Mouse (Mus musculus): Measurements from ENCODE around the gene Arhgef12. TPM values are rescaled to one million over a fixed set of nuclear protein-coding genes. Genes with fewer than 3 reads are reported as not detected.

Arhgef12 gene
- total RNA-seq, 1 experiment: 23.2 TPM

GRCm38 (mm10) chr9:43097801-43098557 lies 9.1 kb downstream of the Arhgef12 start:
- Histone ChIP-seq H3K9ac (ENCODE audit: insufficient read depth, low read depth, low read length, poor library complexity, severe bottlenecking) (no peak overlapping the region), H3K4me1 (ENCODE audit: control insufficient read depth in 2 of 2, insufficient read depth in 2 of 2, low read length in 2 of 2, poor library complexity in 1 of 2) (peaks cover 2% of the 10 kb centered on the region in 2 experiments; a peak in 2 of 4 replicates), H3K4me3 (ENCODE audit: insufficient read depth in 1 of 2, low read depth in 1 of 2, low read length in 2 of 2, poor library complexity in 1 of 2, severe bottlenecking in 1 of 2) (no peak overlapping the region), H3K9me3 (ENCODE audit: control insufficient read depth, insufficient read depth, low read depth, low read length) (no peaks in the 10 kb centered on the region), H3K36me3 (ENCODE audit: control insufficient read depth, insufficient read depth, low read length, poor library complexity, severe bottlenecking) (no peaks in the 10 kb centered on the region; the same call in 1 of the 2 replicates), H3K27ac (ENCODE audit: insufficient read depth, low read depth, low read length, poor library complexity, severe bottlenecking) (no peak overlapping the region)
- in situ Hi-C loops (cut with MboI; ENCODE audit: low sequenced_read_pairs in 2 of 2, unreplicated experiment in 2 of 2): no loop called here
- no peak for DNase-seq (ENCODE audit: low read depth, low spot score)
- TF ChIP-seq ZNF384 (IDR thresholded peaks at IDR 0.05; ENCODE audit: low read depth, low read length) (no peak), ZC3H11A (IDR thresholded peaks at IDR 0.05; ENCODE audit: borderline replicate concordance, low read depth, low read length) (no peak), MAFK (IDR thresholded peaks at IDR 0.05; ENCODE audit: insufficient read depth, low read depth, low read length) (no peak), CHD2 (IDR thresholded peaks at IDR 0.05; ENCODE audit: low read depth, low read length) (no peak), HCFC1 (IDR thresholded peaks at IDR 0.05; ENCODE audit: borderline replicate concordance, insufficient read depth, low read length) (no peak)

- TF ChIP-seq ZNF384 (IDR thresholded peaks at IDR 0.05; ENCODE audit: low read depth, low read length): no peak
These were observed 10.7 kb downstream of the Arhgef12 start for GRCm38 (mm10) chr9:43096337-43096736.

GRCm38 (mm10) chr9:43094828-43095227 lies 12.2 kb downstream of the Arhgef12 start:
- Histone ChIP-seq H3K9ac (ENCODE audit: insufficient read depth, low read depth, low read length, poor library complexity, severe bottlenecking) (no peak overlapping the region), H3K9me3 (ENCODE audit: control insufficient read depth, insufficient read depth, low read depth, low read length) (no peaks in the 10 kb centered on the region), H3K4me3 (ENCODE audit: insufficient read depth in 1 of 2, low read depth in 1 of 2, low read length in 2 of 2, poor library complexity in 1 of 2, severe bottlenecking in 1 of 2) (no peak overlapping the region), H3K4me1 (ENCODE audit: control insufficient read depth in 2 of 2, insufficient read depth in 2 of 2, low read length in 2 of 2, poor library complexity in 1 of 2) (no peaks in the 10 kb centered on the region), H3K36me3 (ENCODE audit: control insufficient read depth, insufficient read depth, low read length, poor library complexity, severe bottlenecking) (no peaks in the 10 kb centered on the region), H3K27ac (ENCODE audit: insufficient read depth, low read depth, low read length, poor library complexity, severe bottlenecking) (no peak overlapping the region)
- no peak for DNase-seq (ENCODE audit: low read depth, low spot score)
- in situ Hi-C loops (cut with MboI; ENCODE audit: low sequenced_read_pairs in 2 of 2, unreplicated experiment in 2 of 2): no loop called here
- TF ChIP-seq ZNF384 (IDR thresholded peaks at IDR 0.05; ENCODE audit: low read depth, low read length): no peak
- no peak for TF ChIP-seq CHD2 (IDR thresholded peaks at IDR 0.05; ENCODE audit: low read depth, low read length)
- no peak for TF ChIP-seq HCFC1 (IDR thresholded peaks at IDR 0.05; ENCODE audit: borderline replicate concordance, insufficient read depth, low read length)
- TF ChIP-seq ZC3H11A (IDR thresholded peaks at IDR 0.05; ENCODE audit: borderline replicate concordance, low read depth, low read length): no peak
- no peak for TF ChIP-seq MAFK (IDR thresholded peaks at IDR 0.05; ENCODE audit: insufficient read depth, low read depth, low read length)

More at GRCm38 (mm10) chr9:43096337-43096736, 10.7 kb downstream of the Arhgef12 start:
- DNase-seq (ENCODE audit: low read depth, low spot score): no peak
- H3K27ac ChIP-seq (ENCODE audit: insufficient read depth, low read depth, low read length, poor library complexity, severe bottlenecking): no peak overlapping the region
- in situ Hi-C loops (cut with MboI; ENCODE audit: low sequenced_read_pairs in 2 of 2, unreplicated experiment in 2 of 2): no loop called here
- no peak overlapping the region for H3K4me3 ChIP-seq (ENCODE audit: insufficient read depth in 1 of 2, low read depth in 1 of 2, low read length in 2 of 2, poor library complexity in 1 of 2, severe bottlenecking in 1 of 2)
- no peaks in the 10 kb centered on the region for H3K9me3 ChIP-seq (ENCODE audit: control insufficient read depth, insufficient read depth, low read depth, low read length)
- H3K36me3 ChIP-seq (ENCODE audit: control insufficient read depth, insufficient read depth, low read length, poor library complexity, severe bottlenecking): no peaks in the 10 kb centered on the region
- H3K9ac ChIP-seq (ENCODE audit: insufficient read depth, low read depth, low read length, poor library complexity, severe bottlenecking): no peak overlapping the region
- 0 out of 4 replicates have a peak, but pooled peaks cover 0 to 2% of the 10 kb centered on the region in 2 experiments for H3K4me1 ChIP-seq (ENCODE audit: control insufficient read depth in 2 of 2, insufficient read depth in 2 of 2, low read length in 2 of 2, poor library complexity in 1 of 2)

- no peak overlapping the region for H3K27ac ChIP-seq (ENCODE audit: insufficient read depth, low read depth, low read length, poor library complexity, severe bottlenecking)
- no peak for DNase-seq (ENCODE audit: low read depth, low spot score)
- H3K4me3 ChIP-seq (ENCODE audit: insufficient read depth in 1 of 2, low read depth in 1 of 2, low read length in 2 of 2, poor library complexity in 1 of 2, severe bottlenecking in 1 of 2): no peak overlapping the region
- in situ Hi-C loops (cut with MboI; ENCODE audit: low sequenced_read_pairs in 2 of 2, unreplicated experiment in 2 of 2): no loop called here
- no peak for TF ChIP-seq ZNF384 (IDR thresholded peaks at IDR 0.05; ENCODE audit: low read depth, low read length)
- no peak for TF ChIP-seq MAFK (IDR thresholded peaks at IDR 0.05; ENCODE audit: insufficient read depth, low read depth, low read length)
- TF ChIP-seq HCFC1 (IDR thresholded peaks at IDR 0.05; ENCODE audit: borderline replicate concordance, insufficient read depth, low read length): no peak
- no peak for TF ChIP-seq ZC3H11A (IDR thresholded peaks at IDR 0.05; ENCODE audit: borderline replicate concordance, low read depth, low read length)
- no peak for TF ChIP-seq CHD2 (IDR thresholded peaks at IDR 0.05; ENCODE audit: low read depth, low read length)
- no peaks in the 10 kb centered on the region for H3K9me3 ChIP-seq (ENCODE audit: control insufficient read depth, insufficient read depth, low read depth, low read length)
- H3K36me3 ChIP-seq (ENCODE audit: control insufficient read depth, insufficient read depth, low read length, poor library complexity, severe bottlenecking): no peaks in the 10 kb centered on the region
- H3K9ac ChIP-seq (ENCODE audit: insufficient read depth, low read depth, low read length, poor library complexity, severe bottlenecking): no peak overlapping the region
- H3K4me1 ChIP-seq (ENCODE audit: control insufficient read depth in 2 of 2, insufficient read depth in 2 of 2, low read length in 2 of 2, poor library complexity in 1 of 2): no peaks in the 10 kb centered on the region
These were observed 13.2 kb downstream of the Arhgef12 start for GRCm38 (mm10) chr9:43093803-43094202.

All from ES-E14 (cell line).